Mouse (Mus musculus) embryonic facial prominence, embryonic 11.5 days (tissue): ENCODE results near the gene Lhx5. TPM values are rescaled to one million over a fixed set of nuclear protein-coding genes. Genes with fewer than 3 reads are reported as not detected.
A peak's percentile ranks its signal among the peaks of the same experiment; 100 is the strongest.

Experiments
- ATAC-seq: fragments of 200-750 bp; cut with Nextera tagmentation; replicated peaks from 2 replicates; pipeline ENCODE4 v1.8.0; 2017; ENCODE audit warnings: low read depth; ENCODE audit not compliant: insufficient number of reproducible peaks, low FRiP score, low TSS enrichment
- DNase-seq: peaks from one replicate; pipeline ENCODE4 v3.0.0-alpha.2; 2015; ENCODE audit warnings: low spot score
- H3K27ac ChIP-seq: fragments of 300-500 bp; sonication (generic); replicated peaks from 2 replicates; pipeline ENCODE4 v1.5.1; 2014; ENCODE audit warnings: mild to moderate bottlenecking, low read depth, low read length, control low read depth
- H3K27me3 ChIP-seq: fragments of 300-500 bp; sonication (generic); 2 replicates; pipeline ENCODE4 v1.6.1; 2014; ENCODE audit warnings: mild to moderate bottlenecking, low read length, moderate library complexity, mixed read lengths; ENCODE audit not compliant: control insufficient read depth, insufficient read depth
- H3K36me3 ChIP-seq: fragments of 300-500 bp; sonication (generic); replicated peaks from 2 replicates; pipeline ENCODE4 v1.6.1; 2014; ENCODE audit warnings: low read depth, mild to moderate bottlenecking, low read length, moderate library complexity, mixed read lengths; ENCODE audit not compliant: control insufficient read depth, insufficient read depth
- H3K4me1 ChIP-seq: fragments of 300-500 bp; sonication (generic); 2 replicates; pipeline ENCODE4 v1.6.1; 2014; ENCODE audit warnings: low read length, mixed read lengths; ENCODE audit not compliant: control insufficient read depth, insufficient read depth
- H3K4me2 ChIP-seq: fragments of 300-500 bp; sonication (generic); 2 replicates; pipeline ENCODE4 v1.6.1; 2014; ENCODE audit warnings: low read depth, mild to moderate bottlenecking, control low read depth, low read length, moderate library complexity
- H3K4me3 ChIP-seq: fragments of 300-500 bp; sonication (generic); 2 replicates; pipeline ENCODE4 v1.5.1; 2014; ENCODE audit warnings: low read depth, low read length, control low read depth
- H3K9ac ChIP-seq: fragments of 300-500 bp; sonication (generic); replicated peaks from 2 replicates; pipeline ENCODE4 v1.6.1; 2014; ENCODE audit warnings: mild to moderate bottlenecking, control low read depth, low read length
- H3K9me3 ChIP-seq: fragments of 300-500 bp; sonication (generic); replicated peaks from 2 replicates; pipeline ENCODE4 v1.6.1; 2016; ENCODE audit warnings: mild to moderate bottlenecking, low read length, inconsistent platforms, mixed read lengths; ENCODE audit not compliant: control insufficient read depth
- WGBS: fragments of 180-500 bp; shearing (Covaris S2); extraction: QIAGEN DNeasy Blood & Tissue Kit; methylation state at CpG from one replicate; pipeline ENCODE4 v1.1.7; 2014; 5-methylcytosine and 5-hydroxymethylcytosine counted together
- polyA plus RNA-seq: library from polyadenylated mRNA; unstranded; fragments of >200 nt; fragmentation: Nextera tagmentation; extraction: Ambion mirVana; gene quantifications from 2 replicates; pipeline ENCODE4 v1.2.1, GENCODE M21; 2014

Gene Lhx5
- polyA plus RNA-seq, 1 experiment from 2014 or later, result 1.5 TPM

- DNase-seq (peak; percentile 93), ATAC-seq (no peak)
- H3K4me3 ChIP-seq, result no peak overlapping the region
- no peak overlapping the region; the same call in 1 of the 2 replicates for H3K4me2 ChIP-seq
- H3K9ac ChIP-seq, result no peak overlapping the region
- H3K27ac ChIP-seq, result no peak overlapping the region
- no peaks in the 10 kb centered on the region for H3K36me3 ChIP-seq
- no peaks in the 10 kb centered on the region for H3K27me3 ChIP-seq
- WGBS, result 5% methylated on average over 9 of the region's 9 CpGs
- H3K4me1 ChIP-seq, result no peaks in the 10 kb centered on the region; the same call in 1 of the 2 replicates
- H3K9me3 ChIP-seq, result no peaks in the 10 kb centered on the region
These were observed 26.1 kb downstream of the Lhx5 start for GRCm38 (mm10) chr5:120457628-120458027.

DNA sequence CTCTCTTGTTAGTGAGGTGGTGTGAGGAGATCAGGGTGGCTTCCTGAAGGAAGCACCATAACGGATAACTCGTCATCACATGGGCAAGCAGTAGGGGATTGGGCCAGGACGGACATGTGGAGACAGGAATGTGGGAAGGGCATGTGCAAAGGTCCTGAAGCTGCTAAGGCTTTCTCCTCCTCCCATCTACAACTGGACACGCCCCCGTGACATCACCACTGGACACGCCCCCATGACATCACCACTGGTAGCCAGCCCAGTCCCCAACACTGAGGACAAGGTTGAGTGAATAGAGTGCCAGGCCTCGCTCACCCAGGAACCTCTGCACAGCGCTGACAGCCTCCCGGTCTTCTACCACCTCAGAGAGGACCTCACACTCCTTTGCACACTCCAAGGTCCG, 27.6 kb downstream of the Lhx5 start:
- Histone ChIP-seq H3K4me3 (no peak overlapping the region), H3K27me3 (no peaks in the 10 kb centered on the region), H3K4me2 (no peak overlapping the region), H3K27ac (no peak overlapping the region), H3K9me3 (no peaks in the 10 kb centered on the region), H3K36me3 (no peaks in the 10 kb centered on the region), H3K9ac (no peak overlapping the region), H3K4me1 (no peaks in the 10 kb centered on the region; the same call in 1 of the 2 replicates)
- ATAC-seq (no peak), DNase-seq (no peak)
- 75% methylated on average over 10 of the region's 10 CpGs for WGBS

- DNase-seq (no peak), ATAC-seq (no peak)
- Histone ChIP-seq H3K36me3 (no peaks in the 10 kb centered on the region), H3K9ac (no peak overlapping the region), H3K4me2 (no peak overlapping the region), H3K27ac (no peak overlapping the region), H3K4me3 (no peak overlapping the region), H3K4me1 (no peaks in the 10 kb centered on the region; the same call in 1 of the 2 replicates), H3K27me3 (no peaks in the 10 kb centered on the region), H3K9me3 (no peaks in the 10 kb centered on the region)
- 70% methylated on average over 13 of the region's 15 CpGs for WGBS
These were observed 30.4 kb downstream of the Lhx5 start for GRCm38 (mm10) chr5:120461902-120462301.

- Histone ChIP-seq H3K4me1 (no peaks in the 10 kb centered on the region), H3K27me3 (no peaks in the 10 kb centered on the region), H3K4me2 (no peak overlapping the region), H3K36me3 (no peaks in the 10 kb centered on the region), H3K9me3 (no peaks in the 10 kb centered on the region), H3K27ac (no peak overlapping the region), H3K4me3 (no peak overlapping the region), H3K9ac (no peak overlapping the region)
- peak; percentile 36 for DNase-seq
- no peak for ATAC-seq
- 86% methylated on average over 4 of the region's 4 CpGs for WGBS
These were observed 32.8 kb downstream of the Lhx5 start for GRCm38 (mm10) chr5:120464321-120464720.

- Histone ChIP-seq H3K9me3 (no peaks in the 10 kb centered on the region), H3K4me2 (no peak overlapping the region), H3K36me3 (no peaks in the 10 kb centered on the region), H3K4me3 (no peak overlapping the region), H3K27ac (no peak overlapping the region), H3K9ac (no peak overlapping the region), H3K4me1 (no peaks in the 10 kb centered on the region), H3K27me3 (no peaks in the 10 kb centered on the region)
- DNase-seq (no peak), ATAC-seq (no peak)
- 39% methylated on average over 5 of the region's 5 CpGs for WGBS
These were observed 33.6 kb downstream of the Lhx5 start for GRCm38 (mm10) chr5:120465062-120465461.

- Histone ChIP-seq H3K27ac (no peak overlapping the region), H3K36me3 (no peaks in the 10 kb centered on the region), H3K9ac (no peak overlapping the region), H3K9me3 (no peaks in the 10 kb centered on the region), H3K4me2 (no peak overlapping the region), H3K27me3 (no peaks in the 10 kb centered on the region), H3K4me3 (no peak overlapping the region), H3K4me1 (no peaks in the 10 kb centered on the region)
- WGBS, result 91% methylated on average over 6 of the region's 6 CpGs
- DNase-seq (no peak), ATAC-seq (no peak)
These were observed 34.4 kb downstream of the Lhx5 start for GRCm38 (mm10) chr5:120465860-120466259.

DNA sequence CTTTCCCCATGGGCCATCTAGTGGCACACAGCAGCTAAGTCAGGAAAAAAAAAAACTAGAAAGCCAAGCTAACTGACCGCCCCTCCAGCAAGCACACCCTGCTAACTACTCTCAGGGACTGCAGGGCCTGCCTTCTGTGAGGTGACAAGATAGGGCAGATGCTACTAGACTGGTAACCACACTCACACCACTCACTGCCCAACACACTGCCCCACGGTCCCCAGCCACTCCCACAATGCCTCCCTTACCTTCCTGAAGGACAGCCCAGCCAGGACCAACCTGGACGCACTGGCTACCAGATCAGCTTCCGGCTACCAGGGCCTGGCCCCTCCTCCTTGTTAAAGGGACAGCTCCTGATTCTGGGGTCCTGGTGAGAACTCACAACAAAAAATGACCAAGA, 35.5 kb downstream of the Lhx5 start:
- no peak for ATAC-seq
- H3K27ac ChIP-seq, result no peak overlapping the region
- no peaks in the 10 kb centered on the region for H3K9me3 ChIP-seq
- peak; percentile 29 for DNase-seq
- 0 out of 2 replicates have a peak overlapping the region, but pooled peaks have one; percentile 16 for H3K4me3 ChIP-seq
- no peak overlapping the region for H3K9ac ChIP-seq
- H3K4me1 ChIP-seq, result no peaks in the 10 kb centered on the region
- 5% methylated on average over 4 of the region's 4 CpGs for WGBS
- no peaks in the 10 kb centered on the region for H3K36me3 ChIP-seq
- peak overlapping the region; percentile 14 for H3K4me2 ChIP-seq
- H3K27me3 ChIP-seq, result no peaks in the 10 kb centered on the region

- DNase-seq (no peak), ATAC-seq (no peak)
- Histone ChIP-seq H3K4me1 (no peaks in the 10 kb centered on the region), H3K27me3 (no peaks in the 10 kb centered on the region), H3K9me3 (no peaks in the 10 kb centered on the region), H3K9ac (no peak overlapping the region), H3K4me2 (no peak overlapping the region), H3K27ac (no peak overlapping the region), H3K36me3 (no peaks in the 10 kb centered on the region), H3K4me3 (no peak overlapping the region)
- WGBS, result 87% methylated on average over 5 of the region's 5 CpGs
These were observed 36.8 kb downstream of the Lhx5 start for GRCm38 (mm10) chr5:120468336-120468735.
